Mouse (Mus musculus): ENCODE data around the gene Hoxa5.

- TF ChIP-seq CTCF (IDR thresholded peaks at IDR 0.05; ENCODE audit: extremely low read depth, insufficient read depth, insufficient read length, insufficient replicate concordance) (no peak), POLR2A (IDR thresholded peaks at IDR 0.05; ENCODE audit: low read depth, low read length) (no peak)
These were observed 33.2 kb upstream of the Hoxa5 start for GRCm38 (mm10) chr6:52237346-52238154.
